Mouse (Mus musculus): ENCODE data around the gene Olfr1085. TPM values are rescaled to one million over a fixed set of nuclear protein-coding genes. Genes with fewer than 3 reads are reported as not detected.

Olfr1085 gene
- total RNA-seq (2023; ENCODE audit: inconsistent age): not detected in 4 replicates

GRCm38 (mm10) chr2:86661919-86662318 is at the start of gene Olfr1085:
TSS of gene Olfr1085 (minus strand) at chr2:86662019.

DNA sequence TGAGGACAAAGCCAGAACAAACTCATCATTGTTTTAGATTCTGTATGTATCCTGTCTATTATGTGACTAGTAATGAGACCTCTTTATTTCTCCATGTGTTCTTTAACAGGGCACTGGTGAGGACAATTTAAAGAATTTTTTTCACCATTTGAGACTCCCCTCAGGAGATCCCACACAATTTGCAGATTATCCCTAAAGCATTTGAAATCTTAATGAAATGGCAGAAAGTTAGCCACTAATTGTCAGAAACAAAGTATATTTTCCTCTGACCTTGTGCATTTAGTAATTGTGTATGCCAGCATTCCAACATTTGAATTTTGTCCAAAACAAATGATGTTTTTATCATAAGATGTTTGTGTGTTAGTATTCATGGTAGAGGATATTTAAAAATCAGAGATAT is 36.5 kb upstream of the Olfr1085 start, which contains the start of gene Olfr1087:
Gene Olfr1087, minus strand, starts transcription at position 101 of the 400 bp plus-strand sequence.

DNA sequence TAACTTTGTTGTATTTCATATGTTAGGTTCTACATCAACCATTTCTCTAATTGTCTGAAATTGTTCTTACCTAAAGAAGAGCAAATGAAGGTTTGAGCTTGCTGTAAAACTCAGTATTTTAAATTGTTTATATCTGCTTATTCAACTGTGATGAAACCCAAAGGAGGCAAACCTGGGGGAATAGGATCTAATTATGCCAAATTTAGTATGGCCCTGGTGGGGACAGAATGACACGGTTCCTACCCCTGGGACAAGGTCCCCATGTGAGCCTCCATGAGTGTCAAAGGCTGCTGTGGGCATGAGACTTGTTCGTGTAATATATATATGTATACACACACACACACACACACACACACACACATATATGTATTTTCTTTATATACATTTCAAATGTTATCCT is 18.2 kb upstream of the Olfr1085 start, which contains the start of gene Olfr1086:
Gene Olfr1086, minus strand, starts transcription at position 101 of the 400 bp plus-strand sequence.

GRCm38 (mm10) chr2:86639625-86640024 is 22.2 kb downstream of the Olfr1085 start, which contains the start of gene Olfr1084:
TSS of gene Olfr1084 (minus strand) at chr2:86639725.

Other genes starting within 250 kb of the Olfr1085 start
- gene Olfr1061, start 248.0 kb downstream of the Olfr1085 start, total RNA-seq (2023; ENCODE audit: inconsistent age): not detected in 4 replicates
- gene Olfr1062, start 235.3 kb downstream of the Olfr1085 start, total RNA-seq (2023; ENCODE audit: inconsistent age): not detected in 4 replicates
- gene Olfr1065, start 211.4 kb downstream of the Olfr1085 start, total RNA-seq (2023; ENCODE audit: inconsistent age): not detected in 4 replicates
- gene Olfr1066, start 205.8 kb downstream of the Olfr1085 start, total RNA-seq (2023; ENCODE audit: inconsistent age): not detected in 4 replicates
- not detected in 4 replicates for gene Olfr228, start 174.6 kb downstream of the Olfr1085 start, total RNA-seq (2023; ENCODE audit: inconsistent age)
- not detected in 4 replicates for gene Olfr1076, start 153.6 kb downstream of the Olfr1085 start, total RNA-seq (2023; ENCODE audit: inconsistent age)
- gene Olfr1079, start 119.5 kb downstream of the Olfr1085 start, total RNA-seq (2023; ENCODE audit: inconsistent age): not detected in 4 replicates
- gene Olfr1080, start 103.8 kb downstream of the Olfr1085 start, total RNA-seq (2023; ENCODE audit: inconsistent age): not detected in 4 replicates
- gene Olfr1082, start 63.1 kb downstream of the Olfr1085 start, total RNA-seq (2023; ENCODE audit: inconsistent age): not detected in 4 replicates
- gene Olfr1084, start 22.3 kb downstream of the Olfr1085 start, total RNA-seq (2023; ENCODE audit: inconsistent age): not detected in 4 replicates
- not detected in 4 replicates for gene Olfr1086, start 18.1 kb upstream of the Olfr1085 start, total RNA-seq (2023; ENCODE audit: inconsistent age)
- gene Olfr1087, start 36.4 kb upstream of the Olfr1085 start, total RNA-seq (2023; ENCODE audit: inconsistent age): not detected in 4 replicates
- not detected in 4 replicates for gene Olfr1089, start 71.7 kb upstream of the Olfr1085 start, total RNA-seq (2023; ENCODE audit: inconsistent age)
- gene Olfr1090, start 97.0 kb upstream of the Olfr1085 start, total RNA-seq (2023; ENCODE audit: inconsistent age): not detected in 4 replicates
- not detected in 4 replicates for gene Olfr1093, start 120.5 kb upstream of the Olfr1085 start, total RNA-seq (2023; ENCODE audit: inconsistent age)
- not detected in 4 replicates for gene Olfr141, start 148.0 kb upstream of the Olfr1085 start, total RNA-seq (2023; ENCODE audit: inconsistent age)
- gene Olfr1094, start 162.6 kb upstream of the Olfr1085 start, total RNA-seq (2023; ENCODE audit: inconsistent age): not detected in 4 replicates
- gene Olfr1095, start 189.7 kb upstream of the Olfr1085 start, total RNA-seq (2023; ENCODE audit: inconsistent age): not detected in 4 replicates
- not detected in 4 replicates for gene Gm13723, start 212.8 kb upstream of the Olfr1085 start, total RNA-seq (2023; ENCODE audit: inconsistent age)
- gene Olfr1097, start 230.2 kb upstream of the Olfr1085 start, total RNA-seq (2023; ENCODE audit: inconsistent age): not detected in 4 replicates

Data from B cell, adult (primary cell).